Mouse (Mus musculus): Measurements from ENCODE around the gene Mcoln1. TPM values are rescaled to one million over a fixed set of nuclear protein-coding genes. Genes with fewer than 3 reads are reported as not detected.

Gene Mcoln1
- polyA plus RNA-seq, 1 experiment, result 187 TPM

- no peak for TF ChIP-seq GATA1 (IDR thresholded peaks at IDR 0.05; ENCODE audit: low read length)
These were observed 15.1 kb upstream of the Mcoln1 start for GRCm38 (mm10) chr8:3485192-3485591.

- TF ChIP-seq GATA1 (IDR thresholded peaks at IDR 0.05; ENCODE audit: low read length), result no peak
These were observed 7.1 kb upstream of the Mcoln1 start, which contains the start of gene Zfp358 for GRCm38 (mm10) chr8:3492901-3493844. Zfp358 (plus strand) TSS chr8:3493138.

GRCm38 (mm10) chr8:3493845-3494208 lies 6.4 kb upstream of the Mcoln1 start:
- no peak for TF ChIP-seq GATA1 (IDR thresholded peaks at IDR 0.05; ENCODE audit: low read length)

- TF ChIP-seq GATA1 (IDR thresholded peaks at IDR 0.05; ENCODE audit: low read length), result no peak
These were observed 4.5 kb upstream of the Mcoln1 start for GRCm38 (mm10) chr8:3495578-3496427.

- no peak for TF ChIP-seq GATA1 (IDR thresholded peaks at IDR 0.05; ENCODE audit: low read length)
These were observed 3.9 kb upstream of the Mcoln1 start for GRCm38 (mm10) chr8:3496428-3496748.

- TF ChIP-seq GATA1 (IDR thresholded peaks at IDR 0.05; ENCODE audit: low read length), result no peak
These were observed 1.7 kb upstream of the Mcoln1 start for GRCm38 (mm10) chr8:3498583-3498982.

GRCm38 (mm10) chr8:3499751-3500150 lies 506 bp upstream of the Mcoln1 start:
- TF ChIP-seq GATA1 (IDR thresholded peaks at IDR 0.05; ENCODE audit: low read length), result no peak

GRCm38 (mm10) chr8:3502217-3502616 lies 2.0 kb downstream of the Mcoln1 start:
- TF ChIP-seq GATA1 (IDR thresholded peaks at IDR 0.05; ENCODE audit: low read length), result no peak

- TF ChIP-seq GATA1 (IDR thresholded peaks at IDR 0.05; ENCODE audit: low read length), result no peak
These were observed 7.9 kb downstream of the Mcoln1 start for GRCm38 (mm10) chr8:3507979-3508754.

GRCm38 (mm10) chr8:3514681-3515247 lies 14.5 kb downstream of the Mcoln1 start:
- no peak for TF ChIP-seq GATA1 (IDR thresholded peaks at IDR 0.05; ENCODE audit: low read length)

- no peak for TF ChIP-seq GATA1 (IDR thresholded peaks at IDR 0.05; ENCODE audit: low read length)
These were observed 15.0 kb downstream of the Mcoln1 start, which contains the start of gene Pnpla6 for GRCm38 (mm10) chr8:3515260-3515671. Pnpla6 (plus strand) TSS chr8:3515384.

GRCm38 (mm10) chr8:3515771-3516417 lies 15.6 kb downstream of the Mcoln1 start:
- no peak for TF ChIP-seq GATA1 (IDR thresholded peaks at IDR 0.05; ENCODE audit: low read length)

GRCm38 (mm10) chr8:3516450-3517116 lies 16.3 kb downstream of the Mcoln1 start:
- TF ChIP-seq GATA1 (IDR thresholded peaks at IDR 0.05; ENCODE audit: low read length), result no peak

GRCm38 (mm10) chr8:3517117-3517495 lies 16.8 kb downstream of the Mcoln1 start:
- no peak for TF ChIP-seq GATA1 (IDR thresholded peaks at IDR 0.05; ENCODE audit: low read length)
